Mouse (Mus musculus) CH12.LX (cell line): ENCODE data around the gene March8. TPM values are rescaled to one million over a fixed set of nuclear protein-coding genes. Genes with fewer than 3 reads are reported as not detected.

Experiments used
- DNase-seq: peaks from one replicate; pipeline ENCODE4 v3.0.0-alpha.2; 2013; ENCODE audit errors: extremely low read depth
- H3K27ac ChIP-seq: 2 replicates; pipeline ENCODE4 v1.5.1; 2012; ENCODE audit warnings: low read depth, mild to moderate bottlenecking, control low read depth, moderate library complexity; ENCODE audit not compliant: insufficient read depth
- H3K27me3 ChIP-seq: replicated peaks from 2 replicates; pipeline ENCODE3; 2012; ENCODE audit warnings: inconsistent platforms
- H3K36me3 ChIP-seq, 2 experiments: replicated peaks in 1 of 2; 2 replicates each; pipeline versions ENCODE3 to v1.6.1; 2012; ENCODE audit warnings: inconsistent platforms in 1 of 2, low read length in 1 of 2, mild to moderate bottlenecking in 1 of 2, mixed read lengths in 1 of 2, moderate library complexity in 1 of 2; ENCODE audit not compliant: control insufficient read depth in 1 of 2, insufficient read depth in 1 of 2
- H3K4me1 ChIP-seq, 2 experiments: 2 replicates each; pipeline ENCODE4 v1.6.1; 2012; ENCODE audit warnings: inconsistent platforms in 1 of 2, moderate library complexity in 1 of 2; ENCODE audit not compliant: insufficient read depth in 2 of 2, control insufficient read depth in 1 of 2
- H3K4me2 ChIP-seq: 2 replicates; pipeline ENCODE4 v1.6.1; 2012; ENCODE audit warnings: low read depth, mild to moderate bottlenecking, control low read depth; ENCODE audit not compliant: poor library complexity, insufficient read depth, severe bottlenecking
- H3K4me3 ChIP-seq, 3 experiments: fragments of 150-350 bp in 1 of 3; sonication (generic) in 1 of 3; replicated peaks in 1 of 3; 2 replicates each; pipeline versions ENCODE3 to v1.5.1; 2011 to 2012; ENCODE audit warnings: low read depth in 2 of 3, low read length in 2 of 3, mild to moderate bottlenecking in 2 of 3, moderate library complexity in 2 of 3, control low read depth in 1 of 3, improper control_type of control experiment in 1 of 3, inconsistent platforms in 1 of 3, mixed read lengths in 1 of 3; ENCODE audit not compliant: poor library complexity in 1 of 3
- H3K79me2 ChIP-seq: replicated peaks from 2 replicates; pipeline ENCODE4 v1.6.1; 2012; ENCODE audit warnings: mild to moderate bottlenecking, moderate library complexity; ENCODE audit not compliant: control insufficient read depth, poor library complexity, insufficient read depth, severe bottlenecking; ENCODE audit errors: extremely low read depth
- H3K9ac ChIP-seq: 2 replicates; pipeline ENCODE4 v1.6.1; 2012; ENCODE audit warnings: low read depth, mild to moderate bottlenecking, control low read depth, moderate library complexity; ENCODE audit not compliant: insufficient read depth
- H3K9me3 ChIP-seq: replicated peaks from 2 replicates; pipeline ENCODE3; 2012; ENCODE audit warnings: low read length, inconsistent platforms, mixed read lengths
- BHLHE40 ChIP-seq: IDR thresholded peaks from 2 replicates; pipeline ENCODE4 v1.6.1; 2011; ENCODE audit warnings: mild to moderate bottlenecking, low read depth, low read length, improper control_type of control experiment
- CHD1 ChIP-seq: IDR thresholded peaks from 2 replicates; pipeline ENCODE4 v1.6.1; 2012; ENCODE audit warnings: low read depth, low read length, improper control_type of control experiment, inconsistent platforms
- CTCF ChIP-seq, 2 experiments: IDR thresholded peaks in 1 of 2; conservative IDR thresholded peaks in 1 of 2; 2 replicates each; pipeline ENCODE4 v1.5.1; 2011 to 2012; ENCODE audit warnings: low read depth in 2 of 2, low read length in 2 of 2, improper control_type of control experiment in 1 of 2, inconsistent platforms in 1 of 2, mild to moderate bottlenecking in 1 of 2, moderate library complexity in 1 of 2
- ELF1 ChIP-seq: IDR thresholded peaks from 2 replicates; pipeline ENCODE4 v1.6.1; 2014; ENCODE audit warnings: low read depth, mild to moderate bottlenecking, inconsistent platforms, low read length, improper control_type of control experiment
- ETS1 ChIP-seq: conservative IDR thresholded peaks from 2 replicates; pipeline ENCODE4 v1.6.1; 2012; ENCODE audit warnings: low read depth, mild to moderate bottlenecking, inconsistent platforms, low read length, improper control_type of control experiment, moderate library complexity
- IRF4 ChIP-seq: IDR thresholded peaks from 2 replicates; pipeline ENCODE4 v1.6.1; 2014; ENCODE audit warnings: low read depth, mild to moderate bottlenecking, inconsistent platforms, low read length, improper control_type of control experiment
- JUN ChIP-seq: IDR thresholded peaks from 2 replicates; pipeline ENCODE4 v1.6.1; 2011; ENCODE audit warnings: low read depth, mild to moderate bottlenecking, low read length, improper control_type of control experiment, moderate library complexity; ENCODE audit not compliant: insufficient read depth
- JUND ChIP-seq: conservative IDR thresholded peaks from 2 replicates; pipeline ENCODE4 v1.6.1; 2011; ENCODE audit warnings: low read depth, low read length, improper control_type of control experiment
- MAFK ChIP-seq: IDR thresholded peaks from 2 replicates; pipeline ENCODE4 v1.6.1; 2011; ENCODE audit warnings: low read length, improper control_type of control experiment; ENCODE audit not compliant: insufficient replicate concordance
- MAX ChIP-seq: IDR thresholded peaks from 2 replicates; pipeline ENCODE4 v1.6.1; 2011; ENCODE audit warnings: low read length, improper control_type of control experiment
- MAZ ChIP-seq: IDR thresholded peaks from 2 replicates; pipeline ENCODE4 v1.6.1; 2012; ENCODE audit warnings: low read depth, mild to moderate bottlenecking, inconsistent platforms, low read length, improper control_type of control experiment, moderate library complexity
- MEF2A ChIP-seq: IDR thresholded peaks from 2 replicates; pipeline ENCODE4 v1.6.1; 2014; ENCODE audit warnings: low read depth, mild to moderate bottlenecking, inconsistent platforms, low read length, improper control_type of control experiment, borderline replicate concordance
- MXI1 ChIP-seq: IDR thresholded peaks from 2 replicates; pipeline ENCODE4 v1.6.1; 2011; ENCODE audit warnings: mild to moderate bottlenecking, low read depth, low read length, improper control_type of control experiment
- NELFE ChIP-seq: IDR thresholded peaks from 2 replicates; pipeline ENCODE4 v1.6.1; 2011; ENCODE audit warnings: low read depth, low read length, improper control_type of control experiment
- NRF1 ChIP-seq: IDR thresholded peaks from 2 replicates; pipeline ENCODE4 v1.6.1; 2014; ENCODE audit warnings: low read depth, mild to moderate bottlenecking, inconsistent platforms, low read length, improper control_type of control experiment, moderate library complexity
- PAX5 ChIP-seq: IDR thresholded peaks from 2 replicates; pipeline ENCODE4 v1.6.1; 2012; ENCODE audit warnings: low read length, inconsistent platforms, mixed read lengths
- POLR2A ChIP-seq: IDR thresholded peaks from 2 replicates; pipeline ENCODE4 v1.6.1; 2011; ENCODE audit warnings: low read depth, mild to moderate bottlenecking, improper control_type of control experiment, low read length
- RAD21 ChIP-seq: IDR thresholded peaks from 2 replicates; pipeline ENCODE4 v1.6.1; 2011; ENCODE audit warnings: low read depth, mild to moderate bottlenecking, low read length, improper control_type of control experiment, moderate library complexity
- RCOR1 ChIP-seq: conservative IDR thresholded peaks from 2 replicates; pipeline ENCODE4 v1.6.1; 2012; ENCODE audit warnings: low read depth, mild to moderate bottlenecking, inconsistent platforms, low read length, improper control_type of control experiment
- SMC3 ChIP-seq: IDR thresholded peaks from 2 replicates; pipeline ENCODE4 v1.6.1; 2011; ENCODE audit warnings: low read depth, low read length, improper control_type of control experiment
- TBP ChIP-seq: conservative IDR thresholded peaks from 2 replicates; pipeline ENCODE4 v1.6.1; 2011; ENCODE audit warnings: low read depth, low read length, improper control_type of control experiment
- TCF12 ChIP-seq: IDR thresholded peaks from 2 replicates; pipeline ENCODE4 v1.6.1; 2014; ENCODE audit warnings: low read depth, mild to moderate bottlenecking, inconsistent platforms, low read length, improper control_type of control experiment
- UBTF ChIP-seq: IDR thresholded peaks from 2 replicates; pipeline ENCODE4 v1.6.1; 2012; ENCODE audit warnings: low read depth, mild to moderate bottlenecking, inconsistent platforms, low read length, improper control_type of control experiment, moderate library complexity
- ZC3H11A ChIP-seq: IDR thresholded peaks from 2 replicates; pipeline ENCODE4 v1.6.1; 2012; ENCODE audit warnings: low read depth, mild to moderate bottlenecking, inconsistent platforms, low read length, improper control_type of control experiment
- ZMIZ1 ChIP-seq: IDR thresholded peaks from 2 replicates; pipeline ENCODE4 v1.6.1; 2012; ENCODE audit warnings: low read depth, mild to moderate bottlenecking, inconsistent platforms, low read length, improper control_type of control experiment
- ZNF384 ChIP-seq: IDR thresholded peaks from 2 replicates; pipeline ENCODE4 v1.6.1; 2012; ENCODE audit warnings: low read depth, low read length, improper control_type of control experiment, inconsistent platforms
- dilution Hi-C: fragments of 300-500 bp; cut with MboI; formaldehyde crosslinking; loops from 2 replicates; pipeline ENCODE4 v1.14.3; 2020; ENCODE audit warnings: low sequenced_read_pairs; ENCODE audit not compliant: extremely low pct_unique_long_range_greater_than_20kb, extremely low pct_ligation_motif_present
- in situ Hi-C: fragments of 300-500 bp; cut with MboI; formaldehyde crosslinking; loops from 3 replicates; pipeline ENCODE4 v1.14.3; 2019; ENCODE audit warnings: low sequenced_read_pairs, low pct_ligation_motif_present, low pct_unique_long_range_greater_than_20kb, mixed read lengths
- polyA plus RNA-seq: library from polyadenylated mRNA; unstranded; fragments of >175 nt; gene quantifications from 2 replicates; pipeline ENCODE4 v1.2.1, GENCODE M21; 2012; ENCODE audit warnings: low read depth; ENCODE audit not compliant: insufficient read length
- total RNA-seq, 2 experiments: library from RNA; depleted of rRNA; stranded (reverse); fragments of 300-350 nt in 1 of 2; fragments of >200 nt in 1 of 2; gene quantifications; 2 replicates each; pipeline ENCODE4 v1.2.3; 2012 to 2014

March8 gene
- total and polyA plus RNA-seq, 3 experiments: 4.9 to 7.8 (median 4.9) TPM

DNA sequence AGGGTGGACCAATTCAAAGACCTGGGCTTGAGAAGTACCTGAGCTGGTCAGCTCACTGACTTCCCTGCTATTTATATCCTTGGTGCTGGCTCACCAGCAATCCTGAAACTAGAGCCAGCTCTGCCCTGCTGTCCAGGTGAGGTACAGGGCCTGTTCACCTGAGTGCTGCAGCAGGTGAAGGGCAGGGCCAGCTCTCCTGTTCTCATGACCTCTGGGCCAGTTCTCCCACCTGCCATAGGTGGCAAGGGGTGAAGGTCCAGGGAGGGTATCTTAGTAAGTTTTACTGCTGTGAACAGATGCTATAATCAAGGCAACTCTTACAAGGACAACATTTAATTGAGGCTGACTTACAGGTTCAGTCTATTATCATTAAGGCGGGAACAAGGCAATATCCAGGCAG lies 32.0 kb downstream of the March8 start:
- dilution Hi-C loops (no loop called here), in situ Hi-C loops (no loop called here)
- H3K9me3 ChIP-seq: no peaks in the 10 kb centered on the region
- no peak overlapping the region for H3K27ac ChIP-seq
- no peak for TF ChIP-seq MAFK
- no peak for TF ChIP-seq IRF4
- no peak for TF ChIP-seq CHD1
- no peak for TF ChIP-seq BHLHE40
- no peak for TF ChIP-seq UBTF
- no peak for TF ChIP-seq ZMIZ1
- no peak for TF ChIP-seq CTCF (conservative IDR thresholded peaks at IDR 0.05 in 1 of 2, IDR thresholded peaks at IDR 0.05 in 1 of 2; ENCODE audit: low read depth in 2 of 2, low read length in 2 of 2)
- no peak for TF ChIP-seq MXI1
- no peaks in the 10 kb centered on the region for H3K27me3 ChIP-seq
- H3K79me2 ChIP-seq: no peaks in the 10 kb centered on the region
- H3K4me1 ChIP-seq: no peaks in the 10 kb centered on the region
- no peak overlapping the region for H3K4me2 ChIP-seq
- no peak for DNase-seq
- H3K36me3 ChIP-seq: no peaks in the 10 kb centered on the region
- no peak overlapping the region for H3K4me3 ChIP-seq
- no peak overlapping the region for H3K9ac ChIP-seq

DNA sequence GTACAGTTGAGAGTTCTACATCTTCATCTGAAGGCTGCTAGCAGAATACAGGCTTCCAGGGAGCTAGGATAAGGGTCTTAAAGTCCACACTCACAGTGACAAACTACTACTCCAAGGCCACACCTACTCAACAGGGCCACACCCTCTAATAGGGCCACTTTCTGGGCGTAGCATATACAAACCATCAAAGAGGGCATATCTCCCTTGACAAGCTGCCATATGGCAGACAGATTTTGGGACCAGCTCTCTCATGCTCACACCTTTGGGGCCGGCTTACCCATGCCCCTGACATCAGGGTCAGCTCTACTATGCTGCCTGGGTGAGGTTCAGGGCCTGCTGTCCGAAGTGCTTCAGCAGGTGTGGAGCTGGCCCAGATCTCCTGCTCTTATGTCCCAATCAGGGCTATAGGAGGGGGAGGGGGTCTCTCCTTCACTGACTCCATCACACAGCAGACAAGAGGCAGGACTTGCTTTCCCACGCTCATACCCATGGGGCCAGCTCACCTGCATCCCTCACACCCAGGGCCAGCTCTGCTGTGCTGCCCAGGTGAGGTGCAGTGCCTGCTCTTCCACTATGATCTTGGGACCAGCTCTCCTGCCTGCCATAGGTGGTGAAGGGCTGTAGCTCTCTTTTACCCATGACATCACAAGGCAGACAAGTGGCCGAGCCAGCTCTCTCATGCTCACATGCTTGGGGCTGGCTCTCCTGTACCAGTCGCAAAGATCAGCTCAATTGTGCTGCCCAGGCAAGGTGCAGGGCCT lies 32.6 kb downstream of the March8 start:
- TF ChIP-seq IRF4 (no peak), NELFE (no peak), SMC3 (no peak), RAD21 (no peak), JUND (no peak), RCOR1 (no peak), ZC3H11A (no peak)
- Histone ChIP-seq H3K9me3 (no peaks in the 10 kb centered on the region), H3K79me2 (no peaks in the 10 kb centered on the region), H3K4me1 (no peaks in the 10 kb centered on the region), H3K9ac (no peak overlapping the region), H3K27ac (no peak overlapping the region), H3K4me3 (no peak overlapping the region), H3K4me2 (no peak overlapping the region), H3K27me3 (no peaks in the 10 kb centered on the region), H3K36me3 (no peaks in the 10 kb centered on the region)
- DNase-seq: no peak
- in situ Hi-C loops (no loop called here), dilution Hi-C loops (no loop called here)

DNA sequence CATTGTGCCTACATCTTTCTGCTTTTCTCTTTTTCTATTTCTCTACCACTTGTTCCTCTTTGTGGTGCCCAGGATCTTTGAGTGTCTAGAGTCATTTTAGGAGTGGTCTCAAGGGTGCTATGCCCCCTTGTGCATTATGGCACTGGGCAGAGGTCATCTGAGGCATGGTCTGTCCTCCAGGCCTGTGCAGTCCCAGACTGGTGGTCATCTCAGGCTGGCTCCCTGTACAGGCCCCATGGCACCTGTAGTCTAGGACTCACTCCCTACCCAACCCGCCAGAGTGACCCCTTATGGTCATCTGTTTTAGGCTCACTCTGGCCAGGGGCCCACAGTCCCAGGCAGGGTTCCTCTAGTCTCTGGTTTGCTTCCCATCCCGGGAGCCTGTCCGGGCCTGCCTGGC lies 33.7 kb downstream of the March8 start:
- Histone ChIP-seq H3K9ac (no peak overlapping the region), H3K36me3 (no peaks in the 10 kb centered on the region), H3K4me1 (no peaks in the 10 kb centered on the region), H3K4me2 (no peak overlapping the region), H3K27me3 (no peaks in the 10 kb centered on the region), H3K4me3 (no peak overlapping the region), H3K9me3 (no peaks in the 10 kb centered on the region), H3K79me2 (no peaks in the 10 kb centered on the region), H3K27ac (no peak overlapping the region)
- in situ Hi-C loops: no loop called here
- no peak for DNase-seq
- dilution Hi-C loops: no loop called here
- no peak for TF ChIP-seq POLR2A
- TF ChIP-seq TCF12: no peak
- TF ChIP-seq IRF4: no peak
- TF ChIP-seq MEF2A: no peak
- no peak for TF ChIP-seq MAX
- TF ChIP-seq MAZ: no peak
- TF ChIP-seq NRF1: no peak
- TF ChIP-seq ETS1: no peak
- no peak for TF ChIP-seq PAX5
- no peak for TF ChIP-seq ELF1
- no peak for TF ChIP-seq RCOR1
- no peak for TF ChIP-seq ZC3H11A
- no peak for TF ChIP-seq JUN
- no peak for TF ChIP-seq UBTF
- TF ChIP-seq TBP: no peak
- TF ChIP-seq ZMIZ1: no peak
- no peak for TF ChIP-seq BHLHE40
- TF ChIP-seq ZNF384: no peak
